In genomic region chr16:33595235-33595769, GRCm38 (mm10) we compare ENCODE assay signal across 18 mouse cellular contexts.
DNase-seq lines count a peak whose midpoint lies in the region; ATAC-seq and TF ChIP-seq lines count a peak whose summit lies in the region.
"Had no signal": no experiment of that assay in that cellular context is flagged by ENCODE, and none has a peak within 500 bp of the region (broad histone marks: within the 10 kb centered on the region; RNA-seq: fewer than 3 reads in every experiment).

No protein-coding gene starts in this region.

- 0 out of 2 replicates have a peak, but pooled peaks cover 2% of the 10 kb centered on the region for H3K9me3 ChIP-seq in midbrain, embryonic 12.5 days
- H3K9me3 ChIP-seq in midbrain, embryonic 16.5 days (replicated peaks; ENCODE audit: control insufficient read depth, low read length, poor library complexity, severe bottlenecking) = no peaks in the 10 kb centered on the region
- H3K9me3 ChIP-seq in intestine, postnatal 0 days (ENCODE audit: control insufficient read depth) = no peaks in the 10 kb centered on the region
- H3K9me3 ChIP-seq: embryonic facial prominence, embryonic 12.5 days; forebrain, embryonic 15.5 days; limb, embryonic 10.5 days; neural tube, embryonic 12.5 days had no signal

- H3K27me3 ChIP-seq in midbrain, embryonic 12.5 days = no peaks in the 10 kb centered on the region
- H3K27me3 ChIP-seq in midbrain, embryonic 16.5 days (ENCODE audit: control insufficient read depth, insufficient read depth, low read depth, low read length) = no peaks in the 10 kb centered on the region
- no peaks in the 10 kb centered on the region for H3K27me3 ChIP-seq in intestine, postnatal 0 days (replicated peaks; ENCODE audit: control insufficient read depth, insufficient read depth, low read length)
- H3K27me3 ChIP-seq: embryonic facial prominence, embryonic 12.5 days; forebrain, embryonic 15.5 days; neural tube, embryonic 12.5 days had no signal

- H3K9ac ChIP-seq in midbrain, embryonic 12.5 days (replicated peaks) = no peak overlapping the region
- H3K9ac ChIP-seq in midbrain, embryonic 16.5 days (ENCODE audit: low read depth, low read length) = no peak overlapping the region
- no peak overlapping the region for H3K9ac ChIP-seq in intestine, postnatal 0 days (ENCODE audit: low read depth, low read length)
- H3K9ac ChIP-seq: embryonic facial prominence, embryonic 12.5 days; forebrain, embryonic 15.5 days; lung, embryonic 14.5 days; neural tube, embryonic 12.5 days had no signal

- peak; percentile 57 to 64 for DNase-seq in heart, adult 9 months (ENCODE audit: low spot score in 2 of 2)
- no peak for DNase-seq in heart, postnatal 14 days
- DNase-seq in urinary bladder, postnatal 4 days (ENCODE audit: low spot score in 2 of 2) = no peak
- DNase-seq: adrenal gland, adult 8-10 months; cerebellum, adult 11 months; cerebellum, postnatal 10 days; kidney, adult 9 months; kidney, postnatal 25 days; lung, embryonic 14.5 days had no signal

- 91% methylated on average over 6 of the region's 6 CpGs for WGBS in midbrain, embryonic 12.5 days
- 94% methylated on average over 6 of the region's 6 CpGs for WGBS in midbrain, embryonic 16.5 days
- WGBS in intestine, postnatal 0 days = 52% methylated on average over 6 of the region's 6 CpGs

- H3K4me1 ChIP-seq in midbrain, embryonic 12.5 days = peaks cover 19% of the 10 kb centered on the region
- H3K4me1 ChIP-seq in midbrain, embryonic 16.5 days (ENCODE audit: control insufficient read depth, insufficient read depth, low read length) = peaks cover 9% of the 10 kb centered on the region
- H3K4me1 ChIP-seq in intestine, postnatal 0 days (replicated peaks; ENCODE audit: control insufficient read depth, insufficient read depth, low read length) = peaks cover 8% of the 10 kb centered on the region; the same call in 1 of the 2 replicates

- intact Hi-C loops in heart, postnatal 14 days (cut with DNase I) = no loop called here

- 0 out of 2 replicates have a peak overlapping the region, but pooled peaks have one; percentile 79 for H3K27ac ChIP-seq in midbrain, embryonic 12.5 days (replicated peaks)
- H3K27ac ChIP-seq in midbrain, embryonic 16.5 days (ENCODE audit: low read length) = no peak overlapping the region
- H3K27ac ChIP-seq in intestine, postnatal 0 days (ENCODE audit: low read depth, low read length) = peak overlapping the region; percentile 94
- H3K27ac ChIP-seq: embryonic facial prominence, embryonic 12.5 days; forebrain, embryonic 15.5 days; neural tube, embryonic 12.5 days had no signal

- no peak overlapping the region for H3K4me2 ChIP-seq in midbrain, embryonic 12.5 days (replicated peaks)
- H3K4me2 ChIP-seq in midbrain, embryonic 16.5 days (ENCODE audit: low read length) = no peak overlapping the region
- no peak overlapping the region for H3K4me2 ChIP-seq in intestine, postnatal 0 days (replicated peaks; ENCODE audit: low read depth)
- H3K4me2 ChIP-seq: embryonic facial prominence, embryonic 12.5 days; forebrain, embryonic 15.5 days; lung, embryonic 14.5 days; neural tube, embryonic 12.5 days had no signal

- no peaks in the 10 kb centered on the region for H3K36me3 ChIP-seq in midbrain, embryonic 12.5 days
- no peaks in the 10 kb centered on the region for H3K36me3 ChIP-seq in midbrain, embryonic 16.5 days (ENCODE audit: control insufficient read depth, insufficient read depth, low read length)
- no peaks in the 10 kb centered on the region for H3K36me3 ChIP-seq in intestine, postnatal 0 days (ENCODE audit: control insufficient read depth, insufficient read depth)
- H3K36me3 ChIP-seq: embryonic facial prominence, embryonic 12.5 days; forebrain, embryonic 15.5 days; limb, embryonic 10.5 days; neural tube, embryonic 12.5 days had no signal

- peak; percentile 61 for TF ChIP-seq CTCF in intestine, postnatal 0 days (IDR thresholded peaks at IDR 0.05; ENCODE audit: low read depth)

- ATAC-seq in midbrain, embryonic 12.5 days (ENCODE audit: low FRiP score, low read depth) = no peak
- no peak for ATAC-seq in midbrain, embryonic 16.5 days
- ATAC-seq in intestine, postnatal 0 days = peak; percentile 91
- ATAC-seq in megakaryocyte, adult 5-6 weeks (ENCODE audit: poor library complexity, severe bottlenecking) = no peak
- ATAC-seq: forebrain, embryonic 15.5 days had no signal

- no peak overlapping the region for H3K4me3 ChIP-seq in midbrain, embryonic 12.5 days
- H3K4me3 ChIP-seq in midbrain, embryonic 16.5 days (ENCODE audit: low read depth, low read length) = no peak overlapping the region
- no peak overlapping the region for H3K4me3 ChIP-seq in intestine, postnatal 0 days (ENCODE audit: low read depth, low read length)
- H3K4me3 ChIP-seq: embryonic facial prominence, embryonic 12.5 days; erythroblast, embryonic 14.5 days; forebrain, embryonic 15.5 days; limb, embryonic 10.5 days; neural tube, embryonic 12.5 days had no signal

Comparison
In these comparisons a context has a peak if more than half of its experiments do, and no peak if none do; other contexts are left out.
1. DNase-seq: peak in heart, adult 9 months (2 of 2); none in heart, postnatal 14 days (0 of 2) and urinary bladder, postnatal 4 days (0 of 2).